Mouse (Mus musculus) heart, postnatal 0 days (tissue): ENCODE results near the gene C2cd2l.
"Not testable (repeated sequence)": the region's sequence is repeated elsewhere in the genome, so short reads cannot be mapped to it uniquely, and the experiment has no call there.

Source experiments
- CTCF ChIP-seq: IDR thresholded peaks from 2 replicates; pipeline ENCODE4 v1.5.1; 2016; ENCODE audit warnings: antibody characterized with exemption, control low read depth, low read depth
- EP300 ChIP-seq: IDR thresholded peaks from 2 replicates; pipeline ENCODE4 v1.6.1; 2016; ENCODE audit warnings: antibody characterized with exemption, low read depth

- TF ChIP-seq CTCF, EP300: not testable (repeated sequence)
Measured at GRCm38 (mm10) chr9:44361931-44362330, 41.8 kb upstream of the C2cd2l start.
